Mouse (Mus musculus) CH12.LX (cell line): ENCODE measurements around the gene Mrrf. TPM values are rescaled to one million over a fixed set of nuclear protein-coding genes. Genes with fewer than 3 reads are reported as not detected.

Experiments
- DNase-seq: peaks from one replicate; pipeline ENCODE4 v3.0.0-alpha.2; 2013; ENCODE audit errors: extremely low read depth
- H3K27ac ChIP-seq: 2 replicates; pipeline ENCODE4 v1.5.1; 2012; ENCODE audit warnings: low read depth, mild to moderate bottlenecking, control low read depth, moderate library complexity; ENCODE audit not compliant: insufficient read depth
- H3K27me3 ChIP-seq: replicated peaks from 2 replicates; pipeline ENCODE3; 2012; ENCODE audit warnings: inconsistent platforms
- H3K36me3 ChIP-seq, 2 experiments: replicated peaks in 1 of 2; 2 replicates each; pipeline versions ENCODE3 to v1.6.1; 2012; ENCODE audit warnings: inconsistent platforms in 1 of 2, low read length in 1 of 2, mild to moderate bottlenecking in 1 of 2, mixed read lengths in 1 of 2, moderate library complexity in 1 of 2; ENCODE audit not compliant: control insufficient read depth in 1 of 2, insufficient read depth in 1 of 2
- H3K4me1 ChIP-seq, 2 experiments: 2 replicates each; pipeline ENCODE4 v1.6.1; 2012; ENCODE audit warnings: inconsistent platforms in 1 of 2, moderate library complexity in 1 of 2; ENCODE audit not compliant: insufficient read depth in 2 of 2, control insufficient read depth in 1 of 2
- H3K4me2 ChIP-seq: 2 replicates; pipeline ENCODE4 v1.6.1; 2012; ENCODE audit warnings: low read depth, mild to moderate bottlenecking, control low read depth; ENCODE audit not compliant: poor library complexity, insufficient read depth, severe bottlenecking
- H3K4me3 ChIP-seq, 3 experiments: fragments of 150-350 bp in 1 of 3; sonication (generic) in 1 of 3; replicated peaks in 1 of 3; 2 replicates each; pipeline versions ENCODE3 to v1.5.1; 2011 to 2012; ENCODE audit warnings: low read depth in 2 of 3, low read length in 2 of 3, mild to moderate bottlenecking in 2 of 3, moderate library complexity in 2 of 3, control low read depth in 1 of 3, improper control_type of control experiment in 1 of 3, inconsistent platforms in 1 of 3, mixed read lengths in 1 of 3; ENCODE audit not compliant: poor library complexity in 1 of 3
- H3K79me2 ChIP-seq: replicated peaks from 2 replicates; pipeline ENCODE4 v1.6.1; 2012; ENCODE audit warnings: mild to moderate bottlenecking, moderate library complexity; ENCODE audit not compliant: control insufficient read depth, poor library complexity, insufficient read depth, severe bottlenecking; ENCODE audit errors: extremely low read depth
- H3K9ac ChIP-seq: 2 replicates; pipeline ENCODE4 v1.6.1; 2012; ENCODE audit warnings: low read depth, mild to moderate bottlenecking, control low read depth, moderate library complexity; ENCODE audit not compliant: insufficient read depth
- H3K9me3 ChIP-seq: replicated peaks from 2 replicates; pipeline ENCODE3; 2012; ENCODE audit warnings: low read length, inconsistent platforms, mixed read lengths
- CTCF ChIP-seq, 2 experiments: IDR thresholded peaks in 1 of 2; conservative IDR thresholded peaks in 1 of 2; 2 replicates each; pipeline ENCODE4 v1.5.1; 2011 to 2012; ENCODE audit warnings: low read depth in 2 of 2, low read length in 2 of 2, improper control_type of control experiment in 1 of 2, inconsistent platforms in 1 of 2, mild to moderate bottlenecking in 1 of 2, moderate library complexity in 1 of 2
- GABPA ChIP-seq: IDR thresholded peaks from 2 replicates; pipeline ENCODE4 v1.6.1; 2012; ENCODE audit warnings: low read depth, low read length, improper control_type of control experiment, inconsistent platforms; ENCODE audit not compliant: insufficient replicate concordance
- IRF4 ChIP-seq: IDR thresholded peaks from 2 replicates; pipeline ENCODE4 v1.6.1; 2014; ENCODE audit warnings: low read depth, mild to moderate bottlenecking, inconsistent platforms, low read length, improper control_type of control experiment
- JUN ChIP-seq: IDR thresholded peaks from 2 replicates; pipeline ENCODE4 v1.6.1; 2011; ENCODE audit warnings: low read depth, mild to moderate bottlenecking, low read length, improper control_type of control experiment, moderate library complexity; ENCODE audit not compliant: insufficient read depth
- JUND ChIP-seq: conservative IDR thresholded peaks from 2 replicates; pipeline ENCODE4 v1.6.1; 2011; ENCODE audit warnings: low read depth, low read length, improper control_type of control experiment
- MAX ChIP-seq: IDR thresholded peaks from 2 replicates; pipeline ENCODE4 v1.6.1; 2011; ENCODE audit warnings: low read length, improper control_type of control experiment
- MAZ ChIP-seq: IDR thresholded peaks from 2 replicates; pipeline ENCODE4 v1.6.1; 2012; ENCODE audit warnings: low read depth, mild to moderate bottlenecking, inconsistent platforms, low read length, improper control_type of control experiment, moderate library complexity
- MEF2A ChIP-seq: IDR thresholded peaks from 2 replicates; pipeline ENCODE4 v1.6.1; 2014; ENCODE audit warnings: low read depth, mild to moderate bottlenecking, inconsistent platforms, low read length, improper control_type of control experiment, borderline replicate concordance
- MXI1 ChIP-seq: IDR thresholded peaks from 2 replicates; pipeline ENCODE4 v1.6.1; 2011; ENCODE audit warnings: mild to moderate bottlenecking, low read depth, low read length, improper control_type of control experiment
- MYC ChIP-seq: IDR thresholded peaks from 2 replicates; pipeline ENCODE4 v1.6.1; 2011; ENCODE audit warnings: low read depth, mild to moderate bottlenecking, improper control_type of control experiment, low read length
- POLR2AphosphoS2 ChIP-seq: IDR thresholded peaks from 2 replicates; pipeline ENCODE4 v1.6.1; 2011; ENCODE audit warnings: low read depth, low read length, improper control_type of control experiment
- RAD21 ChIP-seq: IDR thresholded peaks from 2 replicates; pipeline ENCODE4 v1.6.1; 2011; ENCODE audit warnings: low read depth, mild to moderate bottlenecking, low read length, improper control_type of control experiment, moderate library complexity
- SIN3A ChIP-seq: IDR thresholded peaks from 2 replicates; pipeline ENCODE4 v1.6.1; 2012; ENCODE audit warnings: low read length, improper control_type of control experiment, inconsistent platforms
- SMC3 ChIP-seq: IDR thresholded peaks from 2 replicates; pipeline ENCODE4 v1.6.1; 2011; ENCODE audit warnings: low read depth, low read length, improper control_type of control experiment
- TBP ChIP-seq: conservative IDR thresholded peaks from 2 replicates; pipeline ENCODE4 v1.6.1; 2011; ENCODE audit warnings: low read depth, low read length, improper control_type of control experiment
- USF1 ChIP-seq: IDR thresholded peaks from 2 replicates; pipeline ENCODE4 v1.6.1; 2014; ENCODE audit warnings: low read depth, mild to moderate bottlenecking, inconsistent platforms, low read length, improper control_type of control experiment
- USF2 ChIP-seq: conservative IDR thresholded peaks from 2 replicates; pipeline ENCODE4 v1.6.1; 2011; ENCODE audit warnings: low read depth, low read length, improper control_type of control experiment
- ZMIZ1 ChIP-seq: IDR thresholded peaks from 2 replicates; pipeline ENCODE4 v1.6.1; 2012; ENCODE audit warnings: low read depth, mild to moderate bottlenecking, inconsistent platforms, low read length, improper control_type of control experiment
- dilution Hi-C: fragments of 300-500 bp; cut with MboI; formaldehyde crosslinking; loops from 2 replicates; pipeline ENCODE4 v1.14.3; 2020; ENCODE audit warnings: low sequenced_read_pairs; ENCODE audit not compliant: extremely low pct_unique_long_range_greater_than_20kb, extremely low pct_ligation_motif_present
- in situ Hi-C: fragments of 300-500 bp; cut with MboI; formaldehyde crosslinking; loops from 3 replicates; pipeline ENCODE4 v1.14.3; 2019; ENCODE audit warnings: low sequenced_read_pairs, low pct_ligation_motif_present, low pct_unique_long_range_greater_than_20kb, mixed read lengths
- polyA plus RNA-seq: library from polyadenylated mRNA; unstranded; fragments of >175 nt; gene quantifications from 2 replicates; pipeline ENCODE4 v1.2.1, GENCODE M21; 2012; ENCODE audit warnings: low read depth; ENCODE audit not compliant: insufficient read length
- total RNA-seq, 2 experiments: library from RNA; depleted of rRNA; stranded (reverse); fragments of 300-350 nt in 1 of 2; fragments of >200 nt in 1 of 2; gene quantifications; 2 replicates each; pipeline ENCODE4 v1.2.3; 2012 to 2014

Mrrf gene
- total and polyA plus RNA-seq, 3 experiments: 17.2 to 22.2 (median 20.9) TPM

GRCm38 (mm10) chr2:36104436-36104955 is 31.7 kb upstream of the Mrrf start:
- Histone ChIP-seq H3K4me3 (no peak overlapping the region), H3K27me3 (peaks cover 47% of the 10 kb centered on the region), H3K9me3 (peaks cover 3% of the 10 kb centered on the region), H3K79me2 (no peaks in the 10 kb centered on the region)
- in situ Hi-C loops: no loop called here
- TF ChIP-seq MAX: no peak
- TF ChIP-seq MEF2A: no peak
- TF ChIP-seq USF2: no peak
- no peak for TF ChIP-seq JUN
- no peak for TF ChIP-seq TBP
- TF ChIP-seq JUND: no peak
- TF ChIP-seq SIN3A: no peak
- no peak for TF ChIP-seq ZMIZ1
- no peak for TF ChIP-seq SMC3
- TF ChIP-seq POLR2AphosphoS2: no peak
- no peak for TF ChIP-seq IRF4
- TF ChIP-seq, all 38 proteins: peak for 0
- Histone ChIP-seq H3K36me3 (no peaks in the 10 kb centered on the region), H3K9ac (no peak overlapping the region), H3K4me2 (no peak overlapping the region), H3K4me1 (no peaks in the 10 kb centered on the region; a peak in 1 of 4 replicates), H3K27ac (no peak overlapping the region)
- no peak for DNase-seq
- dilution Hi-C loops: no loop called here

- peaks cover 3% of the 10 kb centered on the region for H3K9me3 ChIP-seq
- no peak within 1 kb of the TSS for H3K4me3 ChIP-seq
- H3K27me3 ChIP-seq: peaks cover 43% of the 10 kb centered on the region
- H3K4me1 ChIP-seq: no peaks in the 10 kb centered on the region; a peak in 1 of 4 replicates
- no peak within 1 kb of the TSS for H3K27ac ChIP-seq
- no peak for DNase-seq
- dilution Hi-C loops: no loop called here
- H3K4me2 ChIP-seq: no peak within 1 kb of the TSS
- in situ Hi-C loops: no loop called here
- no peaks in the 10 kb centered on the region for H3K79me2 ChIP-seq
- no peak within 1 kb of the TSS for H3K9ac ChIP-seq
- H3K36me3 ChIP-seq: no peaks in the 10 kb centered on the region
- no peak for TF ChIP-seq USF1
- no peak for TF ChIP-seq MAZ
- no peak for TF ChIP-seq SMC3
- no peak for TF ChIP-seq IRF4
- TF ChIP-seq ZMIZ1: no peak
- TF ChIP-seq CTCF (conservative IDR thresholded peaks at IDR 0.05 in 1 of 2, IDR thresholded peaks at IDR 0.05 in 1 of 2; ENCODE audit: low read depth in 2 of 2, low read length in 2 of 2): no peak
- no peak for TF ChIP-seq JUND
- TF ChIP-seq RAD21: no peak
- no peak for TF ChIP-seq MAX
- TF ChIP-seq GABPA: no peak
- no peak for TF ChIP-seq MXI1
- TF ChIP-seq MYC: no peak
These were observed 31.0 kb upstream of the Mrrf start, which contains the start of gene Lhx6 for GRCm38 (mm10) chr2:36104956-36105741. Lhx6 (minus strand) TSS chr2:36105408.
